Mouse (Mus musculus) induced T-regulatory cell, adult 2 months (primary cell): Measurements from ENCODE around the gene Gm49392.
"Not testable (repeated sequence)": the region's sequence is repeated elsewhere in the genome, so short reads cannot be mapped to it uniquely, and the experiment has no call there.

Source experiments
- DNase-seq: peaks from one replicate; pipeline ENCODE4 v3.0.0-alpha.2; 2012; ENCODE audit warnings: low read depth

Gene Gm49392

DNA sequence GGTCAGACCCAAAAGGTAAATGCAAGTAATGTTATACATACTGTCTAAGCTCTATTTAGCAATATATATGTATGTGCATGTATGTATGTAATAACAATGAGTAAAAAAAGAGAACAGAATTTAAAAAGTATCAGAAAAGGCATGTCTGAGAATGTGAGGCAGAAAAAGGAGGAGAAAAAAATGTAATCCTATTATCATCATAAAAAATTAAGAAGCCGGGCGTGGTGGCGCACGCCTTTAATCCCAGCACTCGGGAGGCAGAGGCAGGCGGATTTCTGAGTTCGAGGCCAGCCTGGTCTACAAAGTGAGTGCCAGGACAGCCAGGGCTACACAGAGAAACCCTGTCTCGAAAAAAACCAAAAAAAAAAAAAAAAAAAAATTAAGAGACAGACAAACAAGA is at the start of gene Gm49392:
TSS of gene Gm49392 (minus strand) at position 101 of the 400 bp plus-strand sequence.
- DNase-seq: not testable (repeated sequence)

DNA sequence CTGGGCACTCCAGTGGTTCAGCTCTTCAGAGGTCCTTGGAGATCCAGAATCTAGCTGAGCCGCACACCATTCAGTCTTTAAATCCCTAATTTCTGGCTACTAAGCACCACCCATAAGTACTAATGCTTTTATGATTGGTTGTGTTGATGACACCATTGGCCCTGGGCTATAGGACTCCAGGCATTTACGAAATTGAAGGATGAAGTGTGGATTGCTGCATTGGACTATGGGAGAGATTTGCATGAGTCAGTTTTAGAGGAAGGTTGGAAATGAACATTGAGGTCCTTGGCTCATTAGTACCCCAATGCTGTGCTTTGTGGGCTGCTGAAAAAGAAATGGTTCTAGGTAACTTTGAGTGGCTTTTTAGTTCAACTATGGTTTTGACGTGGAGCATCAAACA is 45.2 kb upstream of the Gm49392 start, which contains the start of gene Tpbpa:
TSS of gene Tpbpa (minus strand) at position 101 of the 400 bp plus-strand sequence.
- not testable (repeated sequence) for DNase-seq

DNA sequence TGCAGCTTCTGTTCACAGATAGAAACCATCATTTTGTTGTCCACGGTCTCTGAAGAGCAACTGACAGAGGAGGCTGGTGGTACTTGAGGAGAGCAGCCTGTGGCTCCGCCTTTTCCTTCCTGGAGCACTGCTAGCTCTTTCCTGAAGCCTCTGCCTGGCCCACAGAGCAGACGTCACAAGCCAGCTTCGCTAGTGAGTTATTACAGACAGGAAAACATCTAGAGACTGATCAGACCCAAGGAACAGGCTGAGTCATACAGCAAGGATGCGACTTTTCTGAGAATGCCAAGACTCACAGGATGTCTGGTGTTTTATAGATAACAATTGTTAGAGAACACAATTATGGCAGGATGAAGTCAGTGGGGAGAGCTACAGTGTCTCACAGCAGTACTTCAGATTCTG is 39.8 kb upstream of the Gm49392 start, which contains the start of the genes Gm49391 and Ctla2a:
TSS of gene Gm49391 (minus strand) at position 72 of the 402 bp plus-strand sequence.
TSS of gene Ctla2a (minus strand) at position 126 of the 402 bp plus-strand sequence.
- DNase-seq: peak; percentile 57

DNA sequence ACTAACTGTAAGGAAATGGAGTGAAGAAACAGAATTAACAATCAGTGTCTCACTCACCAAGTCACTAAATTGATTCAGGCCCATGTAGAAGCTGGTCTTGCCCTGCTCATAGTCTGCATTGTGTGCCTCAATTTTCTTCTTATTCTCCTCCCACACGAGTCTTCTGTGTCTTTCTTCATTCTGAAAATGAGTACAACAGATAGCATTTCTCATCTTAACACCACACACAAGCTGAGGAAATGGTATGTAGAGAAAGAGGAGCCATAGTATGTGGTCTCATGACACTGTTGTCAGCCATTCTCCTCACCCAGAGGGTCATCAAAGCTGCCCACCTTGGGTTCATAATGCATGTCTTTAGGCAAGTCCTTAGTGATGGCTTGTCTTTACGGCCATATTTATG is 38.8 kb upstream of the Gm49392 start, which contains the start of gene Gm49393:
TSS of gene Gm49393 (minus strand) at position 101 of the 400 bp plus-strand sequence.
- DNase-seq: not testable (repeated sequence)

DNA sequence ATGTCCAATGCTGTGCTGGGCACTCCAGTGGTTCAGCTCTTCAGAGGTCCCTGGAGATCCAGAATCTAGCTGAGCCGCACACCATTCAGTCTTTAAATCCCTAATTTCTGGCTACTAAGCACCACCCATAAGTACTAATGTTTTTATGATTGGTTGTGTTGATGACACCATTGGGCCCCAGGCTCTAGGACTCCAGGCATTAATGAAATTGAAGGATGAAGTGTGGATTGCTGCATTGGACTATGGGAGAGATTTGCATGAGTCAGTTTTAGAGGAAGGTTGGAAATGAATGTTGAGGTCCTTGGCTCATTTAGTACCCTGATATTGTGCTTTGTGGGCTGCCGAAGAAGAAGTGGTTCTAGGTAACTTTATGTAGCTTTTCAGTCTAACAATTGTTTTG is 8.1 kb upstream of the Gm49392 start, which contains the start of gene Tpbpb:
TSS of gene Tpbpb (minus strand) at position 101 of the 400 bp plus-strand sequence.
- DNase-seq: not testable (repeated sequence)

DNA sequence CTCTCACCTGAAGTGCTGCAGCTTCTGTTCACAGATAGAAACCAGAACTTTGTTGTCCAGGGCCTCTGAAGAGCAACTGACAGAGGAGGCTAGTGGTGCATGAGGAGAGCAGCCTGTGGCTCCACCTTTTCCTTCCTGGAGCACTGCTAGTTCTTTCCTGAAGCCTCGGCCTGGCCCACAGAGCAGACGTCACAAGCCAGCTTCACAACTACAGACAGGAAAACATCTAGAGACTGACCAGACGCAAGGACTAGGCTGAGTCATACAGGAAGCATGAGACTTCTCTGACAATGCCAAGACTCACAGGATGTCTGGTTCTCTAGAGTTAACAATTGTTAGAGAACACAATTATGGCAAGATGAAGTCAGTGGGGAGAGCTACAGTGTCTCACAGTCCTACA is 634 bp upstream of the Gm49392 start, which contains the start of gene Ctla2b:
TSS of gene Ctla2b (minus strand) at position 120 of the 400 bp plus-strand sequence.
- peak; percentile 51 for DNase-seq

DNA sequence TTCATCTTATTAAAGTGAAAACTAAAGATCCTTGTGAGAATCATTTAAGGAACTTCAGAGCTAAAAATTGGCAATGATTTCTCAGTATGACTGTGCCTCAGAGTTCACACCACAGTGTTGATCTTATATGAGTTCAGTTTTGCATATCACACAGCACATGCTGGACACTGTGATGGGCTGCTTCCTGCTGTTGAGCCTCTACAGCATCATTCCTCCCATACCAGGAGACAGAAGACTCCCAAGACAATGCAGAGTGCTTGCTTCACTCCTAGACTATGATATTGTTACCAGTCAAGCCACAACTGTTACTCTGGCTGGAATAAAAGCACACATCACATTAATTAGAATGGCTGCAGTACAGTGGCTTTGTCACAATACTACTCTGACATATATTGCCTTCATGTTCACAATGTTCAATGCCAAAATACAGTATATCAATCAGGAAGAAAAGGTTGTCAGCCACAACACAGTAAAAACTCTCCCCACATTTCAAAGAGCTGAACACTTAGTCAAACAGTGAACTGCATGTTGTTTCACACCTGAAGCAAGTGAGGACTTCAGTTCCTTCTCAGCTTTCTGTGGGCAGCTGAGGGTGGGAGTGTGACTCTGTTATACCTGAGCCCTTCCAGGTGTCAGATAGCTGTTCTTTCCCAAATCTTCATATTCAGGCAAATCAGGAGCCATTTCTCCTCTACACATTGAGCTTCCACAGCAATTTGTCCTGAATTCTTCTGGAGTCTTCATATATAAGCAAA is 1.1 kb downstream of the Gm49392 start:
- no peak for DNase-seq

DNA sequence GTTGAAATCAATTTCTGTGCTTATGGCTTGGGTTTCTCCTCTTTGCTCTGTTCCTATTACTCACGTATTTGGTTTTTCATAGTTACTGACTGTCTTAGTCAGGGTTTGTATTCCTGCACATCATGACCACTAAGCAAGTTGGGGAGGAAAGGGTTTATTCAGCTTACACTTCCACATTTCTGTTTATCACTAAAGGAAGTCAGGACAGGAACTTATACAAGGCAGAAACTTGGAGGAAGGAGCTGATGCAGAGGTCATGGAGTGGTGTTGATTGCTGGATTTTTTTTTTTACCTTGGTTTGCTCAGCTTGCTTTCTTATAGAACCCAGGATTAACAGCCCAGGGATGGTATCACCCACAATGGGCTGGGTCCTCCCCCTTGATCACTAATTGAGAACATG is 4.4 kb downstream of the Gm49392 start:
- no peak for DNase-seq

DNA sequence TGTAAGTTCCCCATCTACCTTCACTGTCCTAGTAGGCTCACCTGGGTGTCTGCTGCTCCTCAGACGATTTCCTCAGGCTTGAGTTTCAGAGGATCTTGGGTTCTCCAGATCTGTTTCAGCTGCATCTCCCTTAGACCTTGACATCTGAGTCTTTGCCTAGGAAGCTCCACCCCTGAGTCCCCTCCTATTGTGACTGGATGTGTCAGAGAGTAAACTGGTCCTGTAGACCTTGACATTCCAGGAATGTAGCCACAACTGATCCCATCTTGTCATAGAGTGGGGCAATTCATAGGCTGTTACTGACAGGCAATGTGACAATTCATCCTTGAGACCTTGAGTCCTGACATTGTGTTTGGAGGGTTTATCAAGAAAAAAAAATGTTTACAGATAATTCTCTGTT is 32.4 kb downstream of the Gm49392 start, which contains the start of gene 4930486L24Rik:
TSS of gene 4930486L24Rik (minus strand) at position 195 of the 400 bp plus-strand sequence.
- no peak for DNase-seq

DNA sequence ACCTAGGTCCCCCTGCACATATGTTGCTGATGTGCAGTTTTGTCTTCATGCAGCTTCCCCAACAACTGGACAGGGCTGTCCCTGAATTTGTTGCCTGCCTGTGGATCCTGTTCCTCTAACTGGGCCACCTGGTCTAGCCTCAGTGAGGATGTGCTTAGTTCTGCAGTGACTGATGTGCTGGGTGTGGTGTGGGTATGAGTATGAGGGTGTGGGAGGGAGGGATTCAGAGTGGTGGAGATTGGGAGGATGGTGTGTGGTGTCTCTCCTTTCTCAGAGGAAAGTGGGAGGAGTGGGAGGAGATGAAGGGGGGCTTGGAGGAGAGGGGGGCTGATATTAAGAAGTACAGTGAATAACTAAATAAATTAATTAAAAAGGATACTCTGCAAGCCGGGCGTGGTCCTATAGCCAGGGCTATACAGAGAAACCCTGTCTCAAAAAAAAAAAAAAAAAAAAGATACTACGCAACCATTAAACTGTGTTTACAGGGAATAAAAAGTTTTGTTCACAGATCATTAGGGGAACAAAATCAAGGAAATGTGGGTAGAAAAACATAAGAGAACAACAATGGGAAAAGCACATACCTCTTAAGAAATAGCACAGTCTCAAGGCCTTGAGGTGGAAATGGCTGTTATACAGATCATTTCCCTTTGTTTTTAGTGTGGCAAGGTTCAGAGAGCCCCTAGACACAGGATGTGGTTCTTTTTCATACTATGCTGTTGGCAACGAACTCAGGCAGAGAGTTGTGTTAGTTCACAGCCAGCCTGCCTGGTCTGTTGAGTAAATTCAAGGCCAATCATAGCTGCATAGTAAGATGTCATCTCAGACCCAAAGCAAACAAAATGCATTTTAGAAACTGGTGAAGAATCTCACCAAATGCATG is 48.2 kb downstream of the Gm49392 start:
- peak; percentile 57 for DNase-seq

DNA sequence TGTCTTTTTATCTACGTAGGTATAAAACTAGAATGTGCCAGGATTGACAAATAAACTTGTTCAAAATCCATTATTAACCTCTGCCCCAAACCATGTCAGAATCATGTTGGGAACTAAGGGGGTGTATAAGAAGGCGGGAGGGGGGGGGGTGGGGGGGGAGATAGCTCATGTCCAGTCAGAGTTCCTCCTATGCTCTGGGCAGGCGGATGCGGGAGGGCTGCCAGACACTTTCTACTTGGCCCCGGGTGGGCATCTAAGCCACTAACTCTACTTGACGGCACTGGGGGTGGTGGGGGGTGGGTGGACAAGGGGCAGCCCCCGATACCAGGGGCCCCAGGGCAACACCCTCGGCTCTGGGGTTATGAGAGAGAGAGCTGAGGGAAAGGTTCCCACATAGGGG is 53.5 kb downstream of the Gm49392 start:
- DNase-seq: no peak

DNA sequence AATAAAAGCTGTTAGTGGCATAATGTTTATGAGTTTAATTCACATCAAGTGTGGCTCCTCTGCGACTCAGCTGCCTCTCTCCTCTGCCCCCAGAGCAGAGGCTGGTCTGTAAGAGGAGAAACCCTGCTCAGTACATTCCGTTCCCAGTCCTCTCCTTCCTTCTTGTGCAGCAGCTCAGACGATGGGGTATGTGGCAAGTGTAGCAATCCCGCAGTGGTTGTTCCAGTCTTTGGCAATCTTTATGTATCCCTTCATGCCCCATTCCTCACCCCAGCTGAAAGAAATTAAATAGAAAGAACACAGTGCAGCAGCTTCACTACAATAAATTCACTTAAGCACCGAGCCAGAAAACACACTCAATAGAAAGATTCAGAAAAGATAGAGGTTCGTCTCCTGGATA is 54.0 kb downstream of the Gm49392 start:
- no peak for DNase-seq

DNA sequence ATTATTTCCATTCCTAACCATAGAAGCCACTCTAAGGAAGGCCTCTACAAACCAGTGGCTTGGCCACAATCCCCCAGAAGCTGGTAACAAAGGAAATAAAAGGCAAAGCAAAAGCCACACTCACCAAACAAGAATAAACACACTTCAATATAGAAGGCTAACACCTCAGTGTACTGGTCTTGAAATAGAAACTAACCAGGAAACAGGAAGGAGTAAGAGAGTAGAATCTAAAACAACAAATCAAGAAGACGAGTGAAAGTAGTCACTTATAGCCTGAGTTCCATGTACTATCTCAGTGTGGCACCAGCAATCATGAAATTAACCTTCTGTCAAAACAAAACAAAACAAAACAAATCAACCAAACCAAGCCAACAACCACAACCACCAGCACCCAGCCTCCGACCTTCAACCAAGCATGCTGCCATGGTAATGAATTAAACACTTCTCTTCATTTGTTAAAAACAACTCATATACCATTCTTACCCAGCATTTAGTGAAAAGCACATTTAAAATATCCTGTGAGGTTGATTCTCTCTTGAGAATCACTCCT is 57.3 kb downstream of the Gm49392 start:
- DNase-seq: peak; percentile 12

DNA sequence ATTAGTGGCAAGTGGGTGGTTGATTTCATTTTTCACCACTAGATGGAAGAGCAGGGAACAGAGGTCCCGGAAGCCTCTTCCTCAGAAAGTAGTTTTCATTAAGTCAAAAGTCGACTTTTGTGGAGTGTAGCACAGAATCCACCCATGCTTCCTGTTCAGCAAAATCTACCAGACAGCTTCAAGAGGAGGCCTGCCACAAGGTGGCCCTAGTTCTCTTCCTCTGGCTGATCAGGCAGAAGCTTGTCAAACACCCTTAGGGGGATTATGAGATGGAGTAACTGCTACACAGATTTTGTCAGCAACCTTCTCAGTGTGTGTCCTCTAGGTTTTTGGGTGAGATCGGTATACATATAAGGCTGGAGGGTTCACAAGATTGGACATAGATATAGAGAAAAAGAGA is 70.6 kb downstream of the Gm49392 start:
- DNase-seq: peak; percentile 28

DNA sequence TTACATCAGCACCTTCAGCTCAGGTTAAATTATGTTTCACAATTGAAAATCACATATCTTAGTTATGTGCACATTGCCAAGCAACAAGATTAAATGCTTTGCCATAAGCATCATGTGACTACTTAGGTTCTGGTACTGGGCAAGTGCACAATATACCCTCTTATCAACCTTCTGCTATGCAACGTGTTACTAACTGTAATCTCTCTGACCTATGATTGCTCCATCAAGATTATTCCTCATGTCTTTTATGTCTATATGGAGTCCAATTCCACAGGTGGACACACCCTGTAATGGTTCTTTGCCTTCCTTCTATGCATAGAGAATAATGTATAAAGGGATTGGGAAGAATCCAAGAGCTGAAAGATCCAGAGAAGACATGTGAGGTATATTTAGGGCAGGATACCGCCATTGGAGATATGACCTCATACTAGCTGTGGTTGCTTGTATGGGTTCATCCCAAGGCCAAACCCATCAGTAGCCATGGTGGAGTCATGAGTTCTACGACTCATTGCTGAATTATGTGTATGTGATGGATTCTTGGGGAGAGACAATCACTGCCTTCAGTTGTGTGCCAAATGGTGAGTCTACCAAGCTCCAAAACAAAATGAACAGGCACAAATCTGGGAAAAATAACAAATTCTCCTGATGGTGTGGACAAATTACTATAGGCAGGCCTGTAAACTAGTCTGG is 76.1 kb downstream of the Gm49392 start:
- no peak for DNase-seq

DNA sequence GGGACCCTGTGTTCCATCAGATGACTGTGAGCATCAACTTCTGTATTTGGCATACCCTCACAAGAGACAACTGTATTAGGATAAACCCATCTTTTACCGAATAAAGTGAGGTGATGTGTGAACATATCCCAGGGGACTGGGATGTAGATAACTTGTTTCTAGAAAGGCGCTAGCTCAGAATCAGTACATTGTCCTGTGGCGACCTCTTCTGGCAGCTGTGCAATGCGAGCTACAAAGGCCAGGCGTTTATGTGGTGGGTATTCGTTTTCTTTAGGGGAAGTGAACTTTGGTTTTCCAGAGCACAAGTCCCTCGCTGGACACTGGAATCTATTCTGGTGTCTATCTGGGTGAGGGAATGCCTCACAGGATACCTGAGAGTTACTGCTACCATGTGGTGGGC is 77.2 kb downstream of the Gm49392 start:
- DNase-seq: peak; percentile 19

DNA sequence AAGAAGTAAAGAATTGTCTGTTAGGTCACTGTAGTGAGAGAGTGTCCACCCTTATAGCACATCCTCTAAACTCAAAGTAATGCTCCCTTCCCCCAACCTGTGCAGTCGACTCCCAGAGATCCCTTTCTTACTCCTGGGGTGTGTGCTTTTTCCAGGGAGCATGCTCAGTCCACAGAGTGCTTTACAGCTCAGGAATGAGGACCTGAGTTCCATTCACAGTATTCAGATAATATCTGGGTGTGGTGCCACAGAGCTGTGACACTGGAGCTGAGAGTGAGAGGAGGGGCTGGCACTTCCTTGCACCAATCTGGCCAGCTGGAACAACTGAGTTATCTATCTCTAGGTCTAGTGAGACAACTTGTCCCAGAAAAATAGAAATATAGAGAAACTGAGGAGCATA is 83.0 kb downstream of the Gm49392 start:
- DNase-seq: no peak

DNA sequence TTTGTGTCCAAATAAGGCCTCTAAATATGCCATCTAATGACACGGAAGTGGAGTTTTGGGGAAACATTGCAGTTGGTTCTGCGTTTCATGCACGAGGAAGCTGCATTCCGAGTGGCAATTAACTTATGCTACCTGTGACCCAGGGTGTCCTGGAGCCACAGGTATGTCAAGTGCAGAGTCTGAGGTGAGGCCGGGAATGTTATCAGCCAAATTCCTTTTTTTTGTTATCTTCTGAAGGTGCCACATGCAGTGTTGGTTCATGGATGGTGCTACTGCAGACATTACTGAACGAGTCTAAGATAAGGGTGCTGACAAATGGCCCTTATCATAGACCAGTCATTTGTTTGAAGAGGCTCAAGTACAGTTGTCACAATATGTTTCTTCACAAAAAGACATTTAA is 83.9 kb downstream of the Gm49392 start:
- DNase-seq: no peak

DNA sequence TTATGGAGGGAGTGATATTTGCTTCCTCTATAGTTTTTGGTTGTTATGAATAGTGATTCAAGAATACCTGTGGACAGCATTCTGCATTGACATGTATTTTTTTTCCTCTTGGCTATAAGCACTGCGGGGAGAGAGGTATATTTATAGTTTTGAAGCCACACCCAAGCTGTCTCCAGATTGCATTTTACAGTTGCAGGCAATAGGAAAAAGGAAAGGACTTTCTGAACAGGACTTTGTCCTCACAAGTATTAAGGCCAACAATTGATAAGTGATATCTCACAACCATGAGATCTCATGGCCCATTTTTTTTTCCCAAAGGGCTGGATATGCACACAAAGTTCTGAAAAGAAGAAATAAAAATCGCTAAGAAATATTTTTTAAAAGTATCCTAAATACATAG is 87.0 kb downstream of the Gm49392 start:
- DNase-seq: no peak

DNA sequence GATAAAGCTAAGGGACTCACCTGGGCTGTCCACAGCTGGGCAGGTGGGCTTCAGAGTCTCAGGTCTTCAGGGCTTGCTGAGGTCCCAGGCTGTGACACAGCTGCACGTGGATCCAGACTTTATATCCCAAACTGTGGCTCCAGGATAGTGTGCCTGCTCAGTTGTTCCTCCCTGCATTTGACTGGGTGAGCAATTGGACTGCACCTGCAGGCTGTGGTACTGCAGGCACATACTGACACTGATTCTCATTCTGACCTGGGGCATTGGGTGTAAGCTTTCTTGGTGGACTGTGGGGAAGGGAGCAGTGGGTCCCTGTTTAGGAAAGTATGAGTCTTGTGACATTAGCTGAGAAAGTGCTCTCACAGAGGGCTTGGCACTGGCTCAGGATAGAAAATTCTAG is 93.9 kb downstream of the Gm49392 start, which contains the start of gene Ctsll3:
TSS of gene Ctsll3 (minus strand) at position 101 of the 400 bp plus-strand sequence.
- DNase-seq: no peak
